ENCODE assay signal across 15 mouse cellular contexts in genomic region chr2:109929256-109929655, GRCm38 (mm10). TPM values are rescaled to one million over a fixed set of nuclear protein-coding genes. Genes with fewer than 3 reads are reported as not detected.
DNase-seq lines count a peak whose midpoint lies in the region; ATAC-seq lines count a peak whose summit lies in the region.
"Had no signal": no experiment of that assay in that cellular context is flagged by ENCODE, and none has a peak within 500 bp of the region (broad histone marks: within the 10 kb centered on the region; RNA-seq: fewer than 3 reads in every experiment).

No protein-coding gene starts in this region.

- intact Hi-C loops in heart, postnatal 14 days (cut with DNase I) = no loop called here

- no peak overlapping the region for H3K9ac ChIP-seq in heart, embryonic 15.5 days
- no peak overlapping the region for H3K9ac ChIP-seq in hindbrain, embryonic 13.5 days
- no peak overlapping the region for H3K9ac ChIP-seq in stomach, embryonic 14.5 days (replicated peaks; ENCODE audit: low read depth, low read length)
- H3K9ac ChIP-seq: forebrain, postnatal 0 days; midbrain, embryonic 12.5 days had no signal

- no peak for DNase-seq in heart, postnatal 14 days
- DNase-seq in embryonic facial prominence, embryonic 10.5 days (ENCODE audit: low spot score) = no peak
- DNase-seq in spleen, adult 12 weeks (ENCODE audit: low spot score) = no peak
- DNase-seq in Muller cell, postnatal 12 days (ENCODE audit: inconsistent ontology term) = no peak
- DNase-seq: adrenal gland, postnatal 25 days; forebrain, postnatal 0 days; lung, adult 2 months had no signal

- 39% methylated on average over 3 of the region's 3 CpGs for WGBS in heart, embryonic 15.5 days
- WGBS in embryonic facial prominence, embryonic 10.5 days = 34% methylated on average over 3 of the region's 3 CpGs
- WGBS in hindbrain, embryonic 13.5 days = 38% methylated on average over 3 of the region's 3 CpGs
- WGBS in stomach, embryonic 14.5 days = 36% methylated on average over 3 of the region's 3 CpGs

- H3K36me3 ChIP-seq in heart, embryonic 15.5 days = no peaks in the 10 kb centered on the region; the same call in 1 of the 2 replicates
- peaks cover 15% of the 10 kb centered on the region for H3K36me3 ChIP-seq in embryonic facial prominence, embryonic 10.5 days (replicated peaks)
- no peaks in the 10 kb centered on the region for H3K36me3 ChIP-seq in hindbrain, embryonic 13.5 days
- H3K36me3 ChIP-seq in stomach, embryonic 14.5 days (ENCODE audit: control insufficient read depth, insufficient read depth, low read length) = no peaks in the 10 kb centered on the region; the same call in 1 of the 2 replicates

- ATAC-seq in heart, embryonic 15.5 days (replicated peaks; ENCODE audit: insufficient number of reproducible peaks, insufficient read depth, low FRiP score, low read depth) = 0 out of 2 replicates have a peak, but pooled peaks have one; percentile 39
- ATAC-seq in hindbrain, embryonic 13.5 days (ENCODE audit: low FRiP score) = peak; percentile 43; the same call in 1 of the 2 replicates
- ATAC-seq in stomach, embryonic 14.5 days (ENCODE audit: insufficient number of reproducible peaks, insufficient read depth, low FRiP score, low read depth) = no peak
- ATAC-seq: CD4-positive, CD25-positive, alpha-beta regulatory T cell, adult 4 months; forebrain, postnatal 0 days had no signal

- H3K9me3 ChIP-seq in heart, embryonic 15.5 days (replicated peaks) = no peaks in the 10 kb centered on the region
- H3K9me3 ChIP-seq in embryonic facial prominence, embryonic 10.5 days = no peaks in the 10 kb centered on the region
- H3K9me3 ChIP-seq in hindbrain, embryonic 13.5 days = no peaks in the 10 kb centered on the region
- H3K9me3 ChIP-seq in stomach, embryonic 14.5 days (ENCODE audit: control insufficient read depth, low read depth, low read length) = no peaks in the 10 kb centered on the region
- H3K9me3 ChIP-seq: midbrain, embryonic 12.5 days had no signal

- no peak overlapping the region for H3K4me2 ChIP-seq in heart, embryonic 15.5 days
- no peak overlapping the region for H3K4me2 ChIP-seq in hindbrain, embryonic 13.5 days
- 0 out of 2 replicates have a peak overlapping the region, but pooled peaks have one; percentile 1 for H3K4me2 ChIP-seq in stomach, embryonic 14.5 days (replicated peaks; ENCODE audit: low read depth, low read length)
- H3K4me2 ChIP-seq: midbrain, embryonic 12.5 days had no signal

- no peak overlapping the region for H3K4me3 ChIP-seq in heart, embryonic 15.5 days
- H3K4me3 ChIP-seq in embryonic facial prominence, embryonic 10.5 days = no peak overlapping the region
- no peak overlapping the region for H3K4me3 ChIP-seq in hindbrain, embryonic 13.5 days
- H3K4me3 ChIP-seq in stomach, embryonic 14.5 days (ENCODE audit: low read depth, low read length) = no peak overlapping the region
- H3K4me3 ChIP-seq: left cerebral cortex, adult 2 months; midbrain, embryonic 12.5 days had no signal

- H3K4me1 ChIP-seq in heart, embryonic 15.5 days (replicated peaks) = peaks cover 31% of the 10 kb centered on the region
- H3K4me1 ChIP-seq in embryonic facial prominence, embryonic 10.5 days = peaks cover 43% of the 10 kb centered on the region
- peaks cover 23% of the 10 kb centered on the region for H3K4me1 ChIP-seq in hindbrain, embryonic 13.5 days (replicated peaks)
- H3K4me1 ChIP-seq in stomach, embryonic 14.5 days (ENCODE audit: control insufficient read depth, insufficient read depth, low read length) = peaks cover 41% of the 10 kb centered on the region

- H3K27me3 ChIP-seq in heart, embryonic 15.5 days = no peaks in the 10 kb centered on the region
- H3K27me3 ChIP-seq in embryonic facial prominence, embryonic 10.5 days (replicated peaks; ENCODE audit: low read depth, poor library complexity, severe bottlenecking) = no peaks in the 10 kb centered on the region
- H3K27me3 ChIP-seq in hindbrain, embryonic 13.5 days = no peaks in the 10 kb centered on the region
- no peaks in the 10 kb centered on the region for H3K27me3 ChIP-seq in stomach, embryonic 14.5 days (ENCODE audit: control insufficient read depth, insufficient read depth, low read length)

- H3K27ac ChIP-seq in heart, embryonic 15.5 days = no peak overlapping the region
- peak overlapping the region; percentile 51 for H3K27ac ChIP-seq in embryonic facial prominence, embryonic 10.5 days (replicated peaks)
- H3K27ac ChIP-seq in hindbrain, embryonic 13.5 days = 0 out of 2 replicates have a peak overlapping the region, but pooled peaks have one; percentile 48
- H3K27ac ChIP-seq in stomach, embryonic 14.5 days (ENCODE audit: low read length) = peak overlapping the region; percentile 22; the same call in 1 of the 2 replicates
- H3K27ac ChIP-seq: kidney, postnatal 0 days; left cerebral cortex, adult 2 months; macrophage; midbrain, embryonic 12.5 days had no signal

RNA-seq across cellular contexts. Expression of gene Lgr4, which starts 11.8 kb away (rescaled TPM):
- polyA plus RNA-seq in heart, embryonic 15.5 days (2015; fragmentation: Nextera tagmentation; extraction: Ambion mirVana) = 10.7 and 11.3 TPM in 2 replicates
- 10 to 100 TPM; 28.0 to 29.2 TPM for total RNA-seq in heart, postnatal 14 days (2021)
- 14.1 and 14.6 TPM in 2 replicates for polyA plus RNA-seq in embryonic facial prominence, embryonic 10.5 days (2016; fragmentation: Nextera tagmentation; extraction: Ambion mirVana)
- polyA plus RNA-seq in hindbrain, embryonic 13.5 days (2015; fragmentation: Nextera tagmentation; extraction: Ambion mirVana) = 9.5 and 10.5 TPM in 2 replicates
- 38.2 and 39.0 TPM in 2 replicates for polyA plus RNA-seq in stomach, embryonic 14.5 days (2014; fragmentation: Nextera tagmentation; extraction: Ambion mirVana)

RNA-seq across cellular contexts. Expression of gene Lin7c, which starts 38.6 kb away (rescaled TPM):
- 37.3 and 37.7 TPM in 2 replicates for polyA plus RNA-seq in heart, embryonic 15.5 days (2015; fragmentation: Nextera tagmentation; extraction: Ambion mirVana)
- 10 to 100 TPM; 45.2 to 46.4 TPM for total RNA-seq in heart, postnatal 14 days (2021)
- polyA plus RNA-seq in embryonic facial prominence, embryonic 10.5 days (2016; fragmentation: Nextera tagmentation; extraction: Ambion mirVana) = 77.9 and 79.9 TPM in 2 replicates
- 176 and 180 TPM in 2 replicates for polyA plus RNA-seq in hindbrain, embryonic 13.5 days (2015; fragmentation: Nextera tagmentation; extraction: Ambion mirVana)
- 68.8 and 74.2 TPM in 2 replicates for polyA plus RNA-seq in stomach, embryonic 14.5 days (2014; fragmentation: Nextera tagmentation; extraction: Ambion mirVana)
